Mouse (Mus musculus) G1E (cell line): ENCODE data around the gene March1. TPM values are rescaled to one million over a fixed set of nuclear protein-coding genes. Genes with fewer than 3 reads are reported as not detected.

Experiments
- ATAC-seq: 2 replicates; pipeline ENCODE4 v1.8.0; 2016; ENCODE audit warnings: mild to moderate bottlenecking; ENCODE audit not compliant: insufficient number of reproducible peaks, poor library complexity, low FRiP score, severe bottlenecking; ENCODE audit errors: extremely low read depth
- DNase-seq: peaks from one replicate; pipeline ENCODE4 v3.0.0; 2012; ENCODE audit warnings: low spot score
- H3K27me3 ChIP-seq: 2 replicates; pipeline ENCODE4 v1.6.1; 2012; ENCODE audit warnings: mild to moderate bottlenecking, low read length, inconsistent platforms; ENCODE audit not compliant: insufficient read depth
- H3K36me3 ChIP-seq: replicated peaks from 2 replicates; pipeline ENCODE3; 2012; ENCODE audit warnings: mild to moderate bottlenecking, inconsistent platforms
- H3K4me1 ChIP-seq: 2 replicates; pipeline ENCODE4 v1.6.1; 2012; ENCODE audit warnings: low read depth, low read length, inconsistent platforms, mixed read lengths; ENCODE audit not compliant: insufficient read depth
- H3K4me3 ChIP-seq: 2 replicates; pipeline ENCODE4 v1.5.1; 2012; ENCODE audit warnings: low read depth, mild to moderate bottlenecking, inconsistent platforms, low read length, moderate library complexity, mixed read lengths
- H3K9me3 ChIP-seq: replicated peaks from 2 replicates; pipeline ENCODE4 v1.6.1; 2012; ENCODE audit warnings: inconsistent platforms
- CTCF ChIP-seq: IDR thresholded peaks from 2 replicates; pipeline ENCODE4 v1.5.1; 2012; ENCODE audit warnings: low read depth, low read length, inconsistent platforms, mixed read lengths
- GATA1 ChIP-seq: IDR thresholded peaks from 2 replicates; pipeline ENCODE4 v1.6.1; 2012; ENCODE audit warnings: borderline replicate concordance, low read length, inconsistent platforms, mixed read lengths
- GATA2 ChIP-seq: IDR thresholded peaks from 2 replicates; pipeline ENCODE4 v1.6.1; 2012; ENCODE audit warnings: low read depth, low read length, inconsistent platforms, borderline replicate concordance
- POLR2AphosphoS5 ChIP-seq: IDR thresholded peaks from 2 replicates; pipeline ENCODE4 v1.6.1; 2012; ENCODE audit warnings: low read depth, low read length, inconsistent platforms; ENCODE audit not compliant: insufficient replicate concordance
- TAL1 ChIP-seq: conservative IDR thresholded peaks from 2 replicates; pipeline ENCODE4 v1.6.1; 2012; ENCODE audit warnings: low read depth, low read length, inconsistent platforms, mixed read lengths
- polyA plus RNA-seq: library from polyadenylated mRNA; stranded (reverse); fragments of >175 nt; gene quantifications from 2 replicates; pipeline ENCODE4 v1.2.3, GENCODE M21; 2012
- total RNA-seq, 2 experiments: library from RNA; stranded (forward) in 1 of 2; stranded (reverse) in 1 of 2; fragments of 200-1000 nt in 1 of 2; fragments of >200 nt in 1 of 2; fragmentation: Nextera tagmentation in 1 of 2; gene quantifications; 2 replicates each; pipeline ENCODE4 v1.2.3; 2014 to 2017

March1 gene
- total RNA-seq (2014; fragmentation: Nextera tagmentation): not detected in 2 replicates
- total RNA-seq (2017): 0.12 and 0.16 TPM in 2 replicates
- not detected in 2 replicates for polyA plus RNA-seq

- no peaks in the 10 kb centered on the region for H3K9me3 ChIP-seq
- H3K36me3 ChIP-seq: no peaks in the 10 kb centered on the region
- H3K4me3 ChIP-seq: no peak within 1 kb of the TSS
- ATAC-seq (no peak), DNase-seq (no peak)
- H3K4me1 ChIP-seq: no peaks in the 10 kb centered on the region
- H3K27me3 ChIP-seq: peaks cover 8% of the 10 kb centered on the region; the same call in 1 of the 2 replicates
- no peak for TF ChIP-seq POLR2AphosphoS5
- no peak for TF ChIP-seq CTCF
- TF ChIP-seq GATA2: no peak
- TF ChIP-seq GATA1: no peak
- no peak for TF ChIP-seq TAL1
Observed at GRCm38 (mm10) chr8:65617871-65618751, at the start of gene March1. Gene March1 (plus strand): TSS chr8:65617900.

GRCm38 (mm10) chr8:65586909-65587308 is 30.8 kb upstream of the March1 start:
- Histone ChIP-seq H3K4me3 (no peak overlapping the region), H3K9me3 (no peaks in the 10 kb centered on the region), H3K27me3 (no peaks in the 10 kb centered on the region), H3K36me3 (no peaks in the 10 kb centered on the region), H3K4me1 (no peaks in the 10 kb centered on the region)
- ATAC-seq: no peak
- no peak for TF ChIP-seq POLR2AphosphoS5
- no peak for TF ChIP-seq TAL1
- no peak for DNase-seq

- no peak for ATAC-seq
- TF ChIP-seq TAL1 (no peak), POLR2AphosphoS5 (no peak), CTCF (no peak), GATA1 (no peak), GATA2 (no peak)
- H3K4me1 ChIP-seq: no peaks in the 10 kb centered on the region
- DNase-seq: no peak
- no peaks in the 10 kb centered on the region for H3K9me3 ChIP-seq
- H3K36me3 ChIP-seq: no peaks in the 10 kb centered on the region
- H3K4me3 ChIP-seq: no peak overlapping the region
- no peaks in the 10 kb centered on the region for H3K27me3 ChIP-seq
Observed at GRCm38 (mm10) chr8:65603241-65603640, 14.5 kb upstream of the March1 start.

GRCm38 (mm10) chr8:65609509-65609908 is 8.2 kb upstream of the March1 start:
- Histone ChIP-seq H3K9me3 (no peaks in the 10 kb centered on the region), H3K4me1 (no peaks in the 10 kb centered on the region), H3K4me3 (no peak overlapping the region), H3K36me3 (no peaks in the 10 kb centered on the region), H3K27me3 (no peaks in the 10 kb centered on the region)
- DNase-seq (no peak), ATAC-seq (no peak)
- TF ChIP-seq GATA1 (no peak), POLR2AphosphoS5 (no peak), TAL1 (no peak), GATA2 (no peak), CTCF (no peak)

GRCm38 (mm10) chr8:65618966-65619365 is 1.3 kb downstream of the March1 start:
- no peak for ATAC-seq
- H3K27me3 ChIP-seq: peaks cover 8% of the 10 kb centered on the region; the same call in 1 of the 2 replicates
- H3K9me3 ChIP-seq: no peaks in the 10 kb centered on the region
- H3K4me3 ChIP-seq: no peak overlapping the region
- H3K4me1 ChIP-seq: no peaks in the 10 kb centered on the region
- DNase-seq: no peak
- TF ChIP-seq GATA1: no peak
- no peaks in the 10 kb centered on the region for H3K36me3 ChIP-seq

- ATAC-seq (no peak), DNase-seq (no peak)
- no peaks in the 10 kb centered on the region; the same call in 1 of the 2 replicates for H3K4me1 ChIP-seq
- H3K9me3 ChIP-seq: no peaks in the 10 kb centered on the region
- no peaks in the 10 kb centered on the region for H3K27me3 ChIP-seq
- no peak for TF ChIP-seq POLR2AphosphoS5
- no peak for TF ChIP-seq TAL1
- no peak for TF ChIP-seq GATA2
- TF ChIP-seq CTCF: no peak
- TF ChIP-seq GATA1: no peak
- no peak overlapping the region for H3K4me3 ChIP-seq
- no peaks in the 10 kb centered on the region for H3K36me3 ChIP-seq
Observed at GRCm38 (mm10) chr8:65644931-65645330, 27.2 kb downstream of the March1 start.

- H3K4me3 ChIP-seq: no peak overlapping the region
- H3K9me3 ChIP-seq: no peaks in the 10 kb centered on the region
- ATAC-seq (no peak), DNase-seq (no peak)
- no peak for TF ChIP-seq GATA2
- TF ChIP-seq TAL1: no peak
- TF ChIP-seq CTCF: no peak
- no peak for TF ChIP-seq POLR2AphosphoS5
- no peak for TF ChIP-seq GATA1
- H3K27me3 ChIP-seq: no peaks in the 10 kb centered on the region
- no peaks in the 10 kb centered on the region for H3K36me3 ChIP-seq
- no peaks in the 10 kb centered on the region; the same call in 1 of the 2 replicates for H3K4me1 ChIP-seq
Observed at GRCm38 (mm10) chr8:65645502-65645901, 27.8 kb downstream of the March1 start.
